Mouse (Mus musculus) cerebellum, postnatal 36 days (tissue): ENCODE data around the gene Ugt1a1.

Experiments
- DNase-seq, 2 experiments: peaks; one replicate each; pipeline ENCODE4 v3.0.0; 2021 to 2022; ENCODE audit warnings: mixed read lengths in 2 of 2

Ugt1a1 gene

DNA sequence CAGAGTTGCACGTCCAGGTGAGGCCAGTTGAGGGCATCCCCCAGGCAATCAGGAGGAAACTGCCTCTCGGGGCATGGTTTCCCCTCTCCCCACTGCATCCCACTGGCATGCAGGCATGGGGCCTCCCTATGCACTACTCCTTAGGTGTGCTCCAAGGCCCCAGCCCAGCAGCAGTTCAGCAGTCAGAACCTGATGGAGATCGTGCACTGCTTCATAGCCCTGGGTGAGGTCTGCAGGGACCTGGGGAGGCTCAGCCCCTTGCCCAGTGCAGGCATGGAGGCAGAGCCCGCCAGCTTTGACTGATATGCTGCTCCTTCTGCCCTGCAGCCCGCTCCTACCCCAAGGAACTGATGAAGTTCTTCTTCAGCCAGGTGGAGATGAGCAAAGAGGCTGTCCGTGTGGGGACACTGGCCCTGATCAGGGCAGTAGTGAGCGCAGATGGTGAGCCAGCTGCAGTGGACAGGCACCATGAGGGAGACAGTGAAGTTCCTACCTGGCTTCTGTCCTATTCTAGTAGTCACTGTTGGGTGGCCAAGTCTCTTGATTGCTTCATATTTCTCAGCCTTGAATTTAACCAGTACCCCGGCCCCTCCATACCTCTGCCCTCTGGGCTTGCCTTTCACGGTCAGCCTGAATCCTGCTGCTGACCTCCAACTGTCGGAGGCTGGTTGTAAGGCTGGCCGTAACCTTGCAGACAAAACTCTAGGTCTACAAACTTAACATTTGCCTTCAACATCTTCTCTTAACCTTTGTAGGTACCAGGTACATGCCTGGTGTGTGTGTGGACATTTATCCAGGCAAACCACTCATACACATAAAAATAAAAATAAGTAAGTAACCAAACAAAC, 23.5 kb downstream of the Ugt1a1 start:
- no peak for DNase-seq

DNA sequence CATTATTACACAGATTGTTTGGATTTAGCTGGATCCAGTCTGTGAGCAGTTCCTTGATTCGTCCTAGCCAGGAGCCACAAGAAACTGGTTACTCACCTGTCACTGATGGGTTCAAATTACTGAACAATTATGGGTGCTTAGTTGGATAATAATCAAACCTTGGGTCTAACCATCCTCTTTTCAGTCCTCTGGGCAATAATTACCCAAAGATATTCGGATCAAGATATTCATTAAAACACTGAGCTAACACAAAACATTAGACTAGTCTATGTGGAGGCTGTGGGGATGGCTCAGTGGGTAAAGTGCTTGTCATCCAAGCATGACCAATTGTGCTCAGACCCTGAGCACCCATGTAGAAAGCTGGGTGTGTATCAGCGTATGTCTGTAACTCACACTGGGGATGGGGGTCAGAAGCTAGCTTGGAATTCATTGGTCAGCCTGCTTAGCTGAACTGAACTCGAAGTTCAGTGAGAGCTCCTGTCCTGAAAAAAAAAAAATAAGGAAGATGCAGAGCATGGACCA, 24.2 kb downstream of the Ugt1a1 start:
- no peak for DNase-seq

DNA sequence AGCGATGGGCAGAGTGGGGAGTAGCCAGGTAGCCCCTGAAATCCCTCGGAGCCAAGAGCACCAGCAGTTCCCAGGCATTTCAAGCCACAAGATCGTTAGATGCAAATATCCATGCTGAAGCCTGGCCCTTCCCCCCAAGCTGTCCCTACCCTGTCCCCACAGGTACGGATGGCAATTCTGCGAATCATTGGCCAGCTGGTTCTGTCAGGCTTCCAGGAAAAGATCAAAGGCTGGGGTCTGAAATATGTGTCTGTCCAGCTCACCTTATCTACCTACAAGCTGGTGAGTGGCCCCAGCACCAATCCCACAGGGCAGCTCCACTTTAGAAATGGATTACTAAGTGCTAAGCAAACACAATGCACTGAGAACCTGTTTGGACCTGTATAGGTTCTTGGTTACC, 25.6 kb downstream of the Ugt1a1 start:
- DNase-seq, result no peak

DNA sequence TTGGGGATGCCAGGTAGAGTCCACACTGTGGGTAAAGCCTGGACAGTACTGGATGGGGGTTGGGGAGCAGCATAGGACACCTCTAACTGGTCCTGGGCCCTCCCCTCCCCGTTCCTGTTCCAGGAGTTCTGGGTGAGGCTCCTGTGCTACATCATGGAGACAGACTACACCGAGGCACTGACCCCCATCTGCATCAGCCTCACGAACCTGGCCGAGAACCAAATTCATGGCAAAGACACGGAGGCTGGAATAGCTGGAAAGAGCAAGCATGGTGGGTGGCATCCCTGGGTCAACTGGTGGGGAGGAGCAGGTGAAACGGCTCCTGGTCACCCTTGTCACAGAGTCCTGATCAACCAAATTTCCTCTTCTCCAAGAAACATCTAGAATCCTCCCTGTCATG, 27.0 kb downstream of the Ugt1a1 start:
- no peak for DNase-seq

DNA sequence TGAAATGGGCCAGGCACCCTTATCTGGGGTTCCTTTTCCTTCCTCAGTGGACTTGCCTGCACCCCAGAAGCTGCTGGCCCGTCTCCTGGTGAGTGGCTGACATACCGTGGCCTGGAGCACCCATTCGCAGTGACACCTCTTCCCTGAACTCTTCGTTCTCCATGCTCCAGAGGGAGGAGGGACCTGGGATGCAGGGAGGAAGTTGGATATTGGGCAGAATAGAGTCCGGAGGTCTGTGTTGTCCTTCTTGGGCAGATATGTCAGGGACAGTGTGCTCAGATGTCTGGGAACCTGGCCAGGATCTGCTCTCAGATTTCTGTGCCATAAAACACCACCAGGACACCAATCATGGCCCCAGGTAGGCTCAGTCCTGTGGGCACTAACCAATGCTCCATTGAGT, 28.3 kb downstream of the Ugt1a1 start:
- DNase-seq, result no peak

DNA sequence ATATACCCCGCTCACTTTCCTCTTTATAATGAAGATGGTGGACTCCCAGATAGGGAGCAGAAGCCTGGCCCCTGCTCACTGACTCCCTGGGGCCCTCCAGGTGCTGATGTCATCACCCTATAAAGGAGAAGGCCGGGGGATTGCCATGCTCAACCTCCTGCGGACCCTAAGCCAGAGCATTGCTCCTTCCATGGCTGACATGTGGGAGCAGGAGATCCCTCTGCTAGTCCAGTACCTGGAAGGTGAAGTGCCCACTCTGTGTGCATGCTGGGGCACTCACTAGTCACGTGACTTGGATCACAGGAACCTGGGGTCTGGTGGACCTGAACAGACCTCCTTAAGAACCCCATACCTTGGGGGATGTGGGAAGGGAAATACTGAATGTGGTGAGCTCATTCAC, 28.8 kb downstream of the Ugt1a1 start:
- no peak for DNase-seq

DNA sequence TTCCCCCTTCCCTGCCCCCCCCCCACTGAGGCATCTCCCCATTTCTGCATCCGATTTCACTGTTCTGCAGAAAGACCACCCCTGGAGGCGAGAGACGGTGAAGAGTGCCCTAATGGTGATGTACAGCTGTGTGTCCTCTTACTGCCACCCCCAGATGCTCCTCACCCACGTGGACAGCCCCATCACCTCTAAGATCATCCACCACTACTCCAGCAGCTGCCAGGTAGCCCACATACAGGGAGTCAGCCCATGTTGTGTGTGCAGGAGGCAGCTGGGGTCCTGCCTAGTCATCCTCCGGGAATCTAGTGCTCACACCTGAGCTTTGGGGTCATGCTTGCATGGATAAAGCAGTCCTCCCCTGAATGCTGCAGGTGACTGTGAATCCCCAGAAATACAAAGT, 32.1 kb downstream of the Ugt1a1 start:
- no peak for DNase-seq

DNA sequence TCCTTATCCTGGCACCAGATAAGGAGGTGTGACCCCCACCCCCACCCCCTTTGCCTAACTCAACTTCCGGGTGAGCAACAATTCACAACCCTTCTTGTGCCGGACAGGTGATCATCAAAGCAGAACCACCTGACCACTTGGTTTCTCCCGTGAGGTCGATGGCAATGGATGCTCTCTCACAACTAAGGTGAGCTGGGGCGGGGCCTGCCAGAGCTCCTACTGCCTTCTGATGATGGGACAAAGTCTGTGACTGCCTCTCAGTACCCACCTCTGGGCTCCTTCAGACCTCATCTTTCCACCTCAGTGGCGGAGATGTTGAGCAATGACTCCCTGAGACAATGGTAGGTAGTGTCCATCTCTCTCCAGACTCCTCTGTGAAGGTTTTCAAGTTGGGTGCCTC, 34.1 kb downstream of the Ugt1a1 start:
- no peak for DNase-seq

DNA sequence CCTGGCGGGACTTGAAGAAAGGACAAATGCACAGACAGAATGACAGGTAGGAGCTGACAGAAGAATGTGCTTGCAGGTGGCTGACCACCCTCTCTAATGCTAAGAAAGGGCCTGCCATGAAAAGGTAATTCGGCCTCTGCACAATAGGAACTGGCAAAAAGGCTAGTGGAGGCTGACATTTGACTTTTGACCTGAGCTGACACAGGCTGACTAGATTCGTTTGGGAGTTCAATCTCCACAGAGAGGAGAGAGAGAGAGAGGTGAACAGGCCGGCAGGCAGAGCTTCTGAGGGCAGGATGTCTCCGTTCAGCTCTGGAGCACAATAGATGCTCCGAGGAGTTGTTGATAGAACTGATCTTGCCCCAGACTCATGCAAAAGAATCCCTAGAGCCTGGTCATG, 34.6 kb downstream of the Ugt1a1 start:
- no peak for DNase-seq

DNA sequence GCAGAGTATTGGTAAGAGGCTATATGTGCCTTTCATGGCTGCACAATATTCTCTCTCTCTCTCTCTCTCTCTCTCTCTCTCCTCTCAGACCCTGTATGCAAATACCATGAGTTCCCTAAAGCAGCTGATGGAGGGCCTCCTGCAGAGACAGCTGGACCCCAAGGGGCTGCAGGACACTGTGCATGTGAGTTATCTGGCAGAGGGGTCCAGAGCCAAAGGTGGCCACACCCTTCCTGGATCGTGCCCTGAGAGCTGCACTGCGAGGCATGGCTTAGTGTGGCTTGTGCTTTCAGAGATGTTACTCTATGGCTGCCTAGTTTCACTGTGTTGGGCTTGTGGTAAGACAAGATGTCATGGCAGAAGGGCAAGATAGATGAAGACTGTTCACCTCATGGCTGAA, 35.9 kb downstream of the Ugt1a1 start:
- no peak for DNase-seq

DNA sequence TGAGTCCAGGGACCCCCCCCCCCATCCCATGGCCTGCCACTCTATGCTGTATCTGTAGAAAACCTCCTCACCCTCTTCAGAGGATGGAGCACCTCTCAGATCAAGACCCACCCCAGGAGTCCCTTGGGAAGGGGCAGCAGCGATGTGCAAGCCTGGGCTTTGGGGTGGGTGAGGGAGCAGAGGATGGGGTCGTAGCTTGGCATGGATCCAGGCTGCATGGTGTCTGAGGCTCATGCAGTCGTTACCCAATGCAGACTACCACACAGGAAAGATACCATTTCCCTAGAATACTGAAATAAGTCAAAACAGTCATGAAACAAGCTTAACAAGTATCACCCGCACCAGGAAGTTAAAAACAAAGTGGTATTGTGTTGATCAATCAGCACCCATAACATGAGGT, 36.9 kb downstream of the Ugt1a1 start:
- no peak for DNase-seq

DNA sequence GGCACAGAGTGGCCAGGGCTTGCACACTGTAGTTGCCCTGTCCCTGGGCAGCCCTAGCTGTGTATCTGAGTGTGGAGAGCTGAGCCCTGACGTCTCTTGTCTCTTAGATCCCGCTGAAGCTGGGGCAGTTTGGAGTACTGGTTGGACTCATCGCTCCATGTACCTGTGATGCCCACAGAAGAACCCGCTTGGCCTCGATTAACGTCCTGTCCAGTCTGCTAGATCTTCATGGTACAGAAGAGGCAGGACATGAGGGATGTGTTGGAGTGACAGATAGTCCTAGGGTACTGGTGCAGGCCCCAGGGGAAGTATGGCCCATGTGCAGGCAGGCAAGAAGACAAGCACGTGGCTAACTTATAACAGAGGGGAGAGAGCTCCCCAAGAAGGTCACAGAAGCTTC, 37.8 kb downstream of the Ugt1a1 start:
- DNase-seq, result no peak

DNA sequence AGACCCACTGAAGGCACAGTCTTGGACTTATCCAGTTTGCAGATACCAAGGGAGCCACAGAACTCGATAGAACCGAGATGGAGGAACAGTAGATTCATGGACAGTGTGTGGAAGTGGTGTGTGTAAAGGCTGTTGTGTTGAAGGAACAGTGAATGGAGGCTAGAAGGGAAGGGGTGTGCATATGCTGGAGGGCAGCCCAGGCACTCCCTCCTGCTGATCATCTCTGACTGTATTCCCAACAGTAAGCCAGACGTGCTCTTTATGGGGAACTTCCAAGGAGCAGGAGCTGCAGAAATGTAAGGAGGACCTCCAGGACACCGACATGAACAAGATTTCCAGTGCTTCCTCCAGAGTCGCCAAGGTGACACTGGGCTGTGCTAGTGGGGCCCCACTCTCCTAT, 38.3 kb downstream of the Ugt1a1 start:
- no peak for DNase-seq

DNA sequence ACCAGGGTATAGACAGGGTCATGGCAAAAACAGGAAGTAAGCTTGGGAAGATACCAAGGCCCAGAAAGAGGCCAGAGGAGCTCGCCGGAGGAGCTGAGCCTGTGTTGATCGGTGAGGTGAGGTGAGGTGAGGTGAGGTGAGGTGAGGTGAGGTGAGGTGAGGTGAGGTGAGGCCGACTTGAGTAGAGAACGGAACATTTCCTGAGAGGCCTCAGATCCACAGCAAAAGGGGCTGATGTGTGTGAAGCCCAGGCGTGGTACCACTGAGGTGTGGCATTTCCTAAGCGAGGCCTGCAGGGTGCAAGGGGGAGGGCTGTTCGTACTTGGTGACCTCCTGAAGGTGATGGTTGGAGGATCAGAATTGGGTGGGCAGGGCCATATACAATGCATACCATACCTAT, 41.3 kb downstream of the Ugt1a1 start:
- DNase-seq, result no peak

DNA sequence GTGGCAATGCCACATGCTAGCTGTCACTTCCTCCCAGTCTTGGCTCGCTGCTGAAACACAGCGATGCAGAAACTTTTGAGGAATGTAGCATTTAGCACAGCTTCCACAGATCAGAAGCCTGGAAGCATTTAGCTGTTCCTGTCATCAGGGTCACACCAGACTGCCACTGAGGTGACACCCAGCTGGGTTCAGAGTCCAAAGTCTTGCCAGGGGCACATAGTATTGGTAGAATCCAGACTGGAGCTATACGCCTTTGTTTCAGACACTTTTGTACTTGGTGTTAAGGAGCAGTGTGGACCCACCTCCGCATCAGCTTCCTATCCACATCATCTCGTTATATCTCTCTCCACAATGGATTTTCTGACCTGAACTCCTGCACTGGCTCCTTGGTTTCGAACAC, 41.8 kb downstream of the Ugt1a1 start:
- no peak for DNase-seq

DNA sequence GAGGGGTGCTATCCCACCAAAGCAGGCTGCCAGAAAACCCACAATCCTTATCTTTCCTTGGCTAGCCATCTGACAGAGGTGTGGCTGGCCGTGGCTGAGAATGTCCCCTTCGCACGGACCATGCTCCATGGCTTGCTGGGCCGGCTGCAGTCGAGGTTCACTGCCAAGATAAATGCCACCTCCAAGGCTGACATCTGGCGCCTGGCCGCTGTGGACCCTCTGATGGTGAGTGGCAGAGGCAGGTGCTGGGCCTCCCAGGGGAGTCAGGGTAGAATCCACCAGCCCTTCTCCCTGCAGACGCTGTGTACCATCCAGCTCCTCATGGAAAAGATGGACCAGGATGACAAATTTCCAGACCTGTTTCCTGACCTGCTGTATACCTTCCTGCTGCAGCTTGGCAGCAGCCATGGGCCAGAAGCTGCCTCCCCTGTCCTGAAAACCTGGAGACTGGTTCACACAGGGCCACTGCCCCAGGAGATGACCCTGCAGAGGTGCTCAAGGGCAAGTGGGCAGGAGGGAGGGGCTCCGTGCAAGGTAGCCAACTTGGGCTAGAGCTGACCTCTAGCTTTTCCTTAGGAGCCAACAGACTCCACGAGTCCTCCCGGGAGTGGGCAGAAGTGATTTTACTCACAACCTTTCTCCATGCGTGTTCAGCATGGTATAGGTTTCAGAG, 43.2 kb downstream of the Ugt1a1 start:
- DNase-seq, result no peak

DNA sequence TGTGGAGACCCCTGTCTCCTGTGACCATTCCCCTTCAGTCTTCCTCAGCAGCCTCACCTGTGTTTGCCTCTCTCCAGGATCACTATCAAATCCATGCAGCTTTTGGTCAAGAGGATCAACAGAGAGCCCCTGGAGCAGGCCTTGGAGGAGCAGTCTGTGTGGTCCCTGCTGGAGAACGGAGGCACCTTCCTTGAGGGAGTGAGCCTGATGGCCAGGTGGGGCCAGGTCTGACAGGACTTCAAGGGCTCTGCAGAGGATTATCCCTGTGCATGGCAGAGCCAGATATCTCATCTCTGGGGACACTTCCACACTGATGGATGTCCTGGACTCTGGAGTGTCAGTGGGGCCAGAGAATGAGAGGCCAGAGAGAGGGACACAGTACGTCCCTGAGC, 43.7 kb downstream of the Ugt1a1 start:
- no peak for DNase-seq

DNA sequence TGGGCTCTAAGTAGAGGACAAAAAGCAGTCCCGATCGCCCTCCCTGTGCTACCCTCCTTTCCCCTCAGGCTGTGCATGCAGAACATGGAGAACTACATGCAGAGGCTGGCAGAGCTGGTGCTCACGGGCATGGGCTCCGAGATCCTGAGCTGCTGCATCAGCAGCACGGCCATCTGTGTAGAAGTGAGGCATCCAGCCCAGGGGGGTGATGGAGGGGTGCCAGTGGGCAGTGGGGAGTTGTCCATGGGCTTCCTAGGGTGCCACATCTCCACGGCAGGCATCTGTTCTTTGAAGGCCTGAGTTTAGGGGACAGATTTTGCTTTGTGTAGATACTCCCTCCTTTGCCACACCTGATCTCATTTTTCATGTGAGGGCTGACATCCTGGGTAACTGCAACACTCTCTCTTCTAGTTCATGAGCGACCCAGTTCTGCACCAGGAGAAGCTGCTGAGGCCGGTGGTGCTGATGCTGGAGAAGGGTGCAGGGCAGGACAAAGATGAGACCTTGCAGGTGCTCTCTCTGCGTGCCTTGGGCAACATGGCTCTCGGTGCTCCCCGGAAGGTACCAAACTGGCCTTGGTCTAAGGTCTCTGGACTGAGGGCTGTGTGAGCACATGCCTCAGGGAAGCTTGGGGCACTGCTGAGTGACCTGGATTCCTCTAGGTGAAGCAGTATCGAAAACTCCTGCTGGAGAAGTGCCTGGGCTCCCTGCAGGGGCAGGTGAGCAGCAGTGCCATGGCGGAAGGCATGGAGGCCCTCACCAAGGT, 44.4 kb downstream of the Ugt1a1 start:
- peak in 1 of 2 experiments; percentile 51 for DNase-seq

DNA sequence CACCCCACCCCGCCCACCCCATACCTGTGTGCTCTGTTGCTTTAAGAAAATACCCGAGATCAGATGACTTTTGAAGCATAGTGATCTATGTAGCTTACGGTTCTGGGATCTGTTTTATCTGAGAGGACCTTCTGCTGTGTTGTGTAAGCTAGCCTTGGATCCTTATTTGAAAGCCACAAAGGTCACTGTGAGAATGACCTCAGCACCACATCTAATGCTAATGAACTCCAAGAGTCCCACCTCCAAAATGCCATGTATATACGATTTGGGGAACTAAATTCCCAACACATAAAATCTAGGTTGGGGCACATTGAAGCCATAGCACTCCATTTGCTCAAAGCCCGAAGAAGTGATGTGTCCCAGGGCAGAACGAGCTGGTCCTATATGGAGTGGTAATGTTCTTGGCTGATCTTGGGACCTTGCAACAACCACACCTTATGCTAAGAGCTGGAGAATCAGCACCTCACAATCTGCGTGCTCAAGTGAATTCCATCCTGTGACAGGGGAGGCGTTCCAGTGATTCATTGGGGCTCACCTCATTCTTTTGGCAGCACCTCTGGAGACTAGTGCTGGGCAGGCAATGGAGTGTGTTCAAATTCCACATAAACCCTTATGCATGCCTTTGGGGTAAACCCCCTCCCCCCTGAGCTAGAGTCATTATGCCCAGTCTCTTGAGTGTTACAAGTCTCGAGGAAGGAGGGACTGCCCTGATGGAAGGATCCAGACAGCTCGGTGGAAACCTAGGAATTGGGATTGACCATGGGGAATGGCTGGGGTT, 45.3 kb downstream of the Ugt1a1 start:
- DNase-seq, result no peak

DNA sequence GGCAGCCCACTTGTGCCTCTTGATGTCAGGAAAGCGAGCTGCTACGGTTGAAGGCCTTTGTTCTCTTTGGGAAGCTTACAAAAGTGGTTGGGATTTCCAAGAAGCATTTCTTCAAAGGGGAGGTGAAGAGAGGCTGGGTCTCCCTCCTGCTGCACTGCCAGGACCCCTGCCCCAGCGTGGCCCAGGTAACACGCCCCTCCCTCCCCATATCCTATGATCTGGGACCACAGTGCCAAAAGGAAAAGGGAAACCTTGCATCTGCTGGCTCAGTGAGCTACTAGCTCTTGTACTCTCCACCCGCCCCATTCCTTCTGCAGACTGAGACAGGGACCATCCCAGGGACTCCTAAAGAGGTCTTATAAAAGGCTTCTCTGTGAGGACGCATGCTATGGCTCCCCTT, 45.9 kb downstream of the Ugt1a1 start:
- no peak for DNase-seq

DNA sequence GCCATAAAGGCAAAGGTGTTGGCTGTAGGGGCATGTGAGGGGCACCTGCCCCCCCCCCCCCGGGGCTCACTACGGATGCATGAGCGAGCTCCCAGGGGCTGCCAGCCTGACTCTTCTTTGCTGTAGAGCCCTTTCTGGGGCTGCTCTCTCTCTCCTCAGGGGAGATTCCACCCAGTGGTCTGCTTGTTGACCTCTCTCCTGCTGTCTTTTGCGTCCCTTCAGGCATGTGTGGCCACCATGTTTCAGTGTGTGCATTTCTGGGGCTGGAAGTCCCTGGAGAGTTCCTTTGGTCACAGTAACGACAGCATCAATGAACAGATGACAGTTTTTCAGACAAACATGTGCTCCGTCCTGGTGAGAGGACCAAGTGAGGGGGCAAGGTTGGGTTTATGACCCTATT, 46.6 kb downstream of the Ugt1a1 start:
- no peak for DNase-seq

DNA sequence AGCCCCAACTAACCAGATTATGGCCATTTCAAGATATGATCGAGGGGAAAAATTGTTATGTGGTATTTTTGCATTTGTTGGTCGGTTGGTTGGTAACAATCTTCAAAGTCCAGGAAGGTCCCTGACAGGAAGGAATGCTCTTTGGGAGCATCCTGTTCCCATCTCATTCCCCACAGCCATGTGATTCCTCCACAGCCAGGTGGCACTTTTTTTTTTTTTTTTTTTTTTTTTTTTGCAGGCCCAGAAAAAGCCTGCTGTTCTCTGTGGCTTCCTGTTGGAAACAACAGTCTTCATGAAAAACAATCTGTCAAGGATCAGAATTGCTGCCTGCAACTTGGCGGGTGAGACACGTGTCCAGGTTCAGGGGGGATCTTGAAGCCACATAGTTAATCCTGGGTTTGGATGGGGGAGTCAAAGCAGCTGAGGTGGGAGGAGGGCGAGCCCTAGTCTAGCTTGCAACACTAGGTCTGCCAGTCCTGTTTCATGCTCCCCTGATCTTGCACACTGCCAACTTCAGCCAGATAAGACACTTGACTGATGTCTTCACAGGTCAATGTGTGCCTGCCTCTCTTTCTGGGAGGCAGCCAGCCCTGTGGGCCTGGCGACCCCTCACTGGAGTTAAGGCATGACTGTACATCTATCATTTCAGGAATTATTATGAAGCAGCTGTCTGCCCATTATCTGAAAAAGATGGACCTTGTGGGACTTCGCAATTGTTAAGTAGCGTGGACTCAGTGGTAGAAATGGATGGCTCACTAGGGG, 47.3 kb downstream of the Ugt1a1 start:
- no peak for DNase-seq
